Mouse (Mus musculus): ENCODE data around the gene St3gal5.

DNA sequence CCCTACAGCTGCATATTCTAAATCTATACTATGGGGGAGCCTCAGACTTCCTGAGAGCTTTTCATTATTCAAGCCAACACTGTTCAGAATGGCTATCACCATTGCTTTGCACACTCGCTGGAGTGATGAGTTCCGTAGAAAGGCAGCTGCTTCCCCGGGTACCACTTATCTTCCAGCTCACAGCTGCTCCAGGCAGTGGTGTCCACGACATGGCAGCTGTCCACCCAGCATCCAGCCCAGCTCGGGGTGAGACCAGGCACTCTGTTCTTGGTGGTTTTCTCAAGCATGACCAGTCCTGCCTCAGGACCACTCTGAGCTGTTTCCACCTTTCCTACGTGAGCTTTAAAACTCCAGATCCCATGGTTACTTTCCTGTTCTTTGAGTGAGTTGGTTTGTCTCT lies 47.5 kb upstream of the St3gal5 start:
- TF ChIP-seq USF1 (IDR thresholded peaks at IDR 0.05; ENCODE audit: low read depth) (no peak), CEBPB (IDR thresholded peaks at IDR 0.05; ENCODE audit: low read depth) (no peak), CTCF (IDR thresholded peaks at IDR 0.05; ENCODE audit: control insufficient read depth, insufficient read depth, insufficient read length) (no peak), MYOD1 (IDR thresholded peaks at IDR 0.05; ENCODE audit: control insufficient read depth, insufficient read length, low read depth) (peak; percentile 70), MAX (IDR thresholded peaks at IDR 0.05) (no peak), MYOG (IDR thresholded peaks at IDR 0.05; ENCODE audit: control insufficient read depth, extremely low read depth, insufficient read length) (no peak), FOSL1 (IDR thresholded peaks at IDR 0.05; ENCODE audit: insufficient read depth, low read length, poor library complexity, severe bottlenecking) (no peak)
